Mouse (Mus musculus) heart, embryonic 14.5 days (tissue): ENCODE data around the gene Cpn2. TPM values are rescaled to one million over a fixed set of nuclear protein-coding genes. Genes with fewer than 3 reads are reported as not detected.

Source experiments
- ATAC-seq: fragments of 200-750 bp; cut with Nextera tagmentation; 2 replicates; pipeline ENCODE4 v1.8.0; 2017; ENCODE audit warnings: low read depth, moderate TSS enrichment; ENCODE audit not compliant: insufficient number of reproducible peaks, insufficient read depth, low FRiP score
- H3K27ac ChIP-seq, 2 experiments: fragments of 200-500 bp in 1 of 2; fragments of 300-500 bp in 1 of 2; sonication (generic) in 1 of 2; replicated peaks in 1 of 2; 2 replicates each; pipeline ENCODE4 v1.5.1; 2012 to 2014; ENCODE audit warnings: low read depth in 2 of 2, low read length in 2 of 2, control low read depth in 1 of 2, mild to moderate bottlenecking in 1 of 2, mixed read lengths in 1 of 2; ENCODE audit not compliant: control insufficient read depth in 1 of 2, insufficient read depth in 1 of 2
- H3K27me3 ChIP-seq: fragments of 300-500 bp; sonication (generic); 2 replicates; pipeline ENCODE4 v1.6.1; 2014; ENCODE audit warnings: mild to moderate bottlenecking, low read length, control low read depth; ENCODE audit not compliant: control insufficient read depth, insufficient read depth
- H3K36me3 ChIP-seq: fragments of 300-500 bp; sonication (generic); 2 replicates; pipeline ENCODE4 v1.6.1; 2014; ENCODE audit warnings: mild to moderate bottlenecking, control low read depth, low read length, mixed read lengths; ENCODE audit not compliant: control insufficient read depth, insufficient read depth
- H3K4me1 ChIP-seq, 2 experiments: fragments of 200-500 bp in 1 of 2; fragments of 300-500 bp in 1 of 2; sonication (generic) in 1 of 2; 2 replicates each; pipeline ENCODE4 v1.6.1; 2012 to 2014; ENCODE audit warnings: low read length in 2 of 2, control low read depth in 1 of 2, mixed read lengths in 1 of 2; ENCODE audit not compliant: control insufficient read depth in 2 of 2, insufficient read depth in 2 of 2
- H3K4me2 ChIP-seq: fragments of 300-500 bp; sonication (generic); 2 replicates; pipeline ENCODE4 v1.6.1; 2014; ENCODE audit warnings: mild to moderate bottlenecking, low read length
- H3K4me3 ChIP-seq, 2 experiments: fragments of 200-500 bp in 1 of 2; fragments of 300-500 bp in 1 of 2; sonication (generic) in 1 of 2; 2 replicates each; pipeline ENCODE4 v1.5.1; 2012 to 2014; ENCODE audit warnings: low read length in 2 of 2, mild to moderate bottlenecking in 2 of 2, control low read depth in 1 of 2, low read depth in 1 of 2, moderate library complexity in 1 of 2; ENCODE audit not compliant: control insufficient read depth in 1 of 2, insufficient read depth in 1 of 2
- H3K9ac ChIP-seq: fragments of 300-500 bp; sonication (generic); 2 replicates; pipeline ENCODE4 v1.6.1; 2014; ENCODE audit warnings: mild to moderate bottlenecking, low read length
- H3K9me3 ChIP-seq: fragments of 300-500 bp; sonication (generic); 2 replicates; pipeline ENCODE4 v1.6.1; 2016; ENCODE audit warnings: low read length, control low read depth; ENCODE audit not compliant: control insufficient read depth
- WGBS: fragments of 180-500 bp; shearing (Covaris S2); extraction: QIAGEN DNeasy Blood & Tissue Kit; methylation state at CpG from one replicate; pipeline ENCODE4 v1.1.7; 2014; 5-methylcytosine and 5-hydroxymethylcytosine counted together
- polyA plus RNA-seq: library from polyadenylated mRNA; unstranded; fragments of >200 nt; fragmentation: Nextera tagmentation; extraction: Ambion mirVana; gene quantifications from 2 replicates; pipeline ENCODE4 v1.2.1, GENCODE M21; 2014

Cpn2 gene
- polyA plus RNA-seq, 1 experiment from 2014 or later: not detected

- Histone ChIP-seq H3K4me3 (no peak overlapping the region), H3K4me2 (no peak overlapping the region), H3K27ac (no peak overlapping the region), H3K9ac (no peak overlapping the region), H3K4me1 (no peaks in the 10 kb centered on the region), H3K9me3 (no peaks in the 10 kb centered on the region), H3K36me3 (no peaks in the 10 kb centered on the region), H3K27me3 (0 out of 2 replicates have a peak, but pooled peaks cover 13% of the 10 kb centered on the region)
- ATAC-seq: no peak
- 76% methylated on average over 11 of the region's 11 CpGs for WGBS
Observed at GRCm38 (mm10) chr16:30296601-30297275, 29.4 kb upstream of the Cpn2 start.

- H3K4me3 ChIP-seq: no peak overlapping the region
- H3K9me3 ChIP-seq: no peaks in the 10 kb centered on the region
- H3K4me1 ChIP-seq: no peaks in the 10 kb centered on the region
- 0 out of 2 replicates have a peak, but pooled peaks cover 4% of the 10 kb centered on the region for H3K27me3 ChIP-seq
- no peak overlapping the region for H3K4me2 ChIP-seq
- ATAC-seq: no peak
- 87% methylated on average over 7 of the region's 7 CpGs for WGBS
- no peak overlapping the region for H3K9ac ChIP-seq
- H3K36me3 ChIP-seq: no peaks in the 10 kb centered on the region
- no peak overlapping the region for H3K27ac ChIP-seq
Observed at GRCm38 (mm10) chr16:30295106-30295505, 27.8 kb upstream of the Cpn2 start.

GRCm38 (mm10) chr16:30290436-30290835 is 23.1 kb upstream of the Cpn2 start:
- no peak for ATAC-seq

GRCm38 (mm10) chr16:30285701-30286100 is 18.4 kb upstream of the Cpn2 start:
- 74% methylated on average over 4 of the region's 4 CpGs for WGBS
- Histone ChIP-seq H3K36me3 (no peaks in the 10 kb centered on the region), H3K27ac (no peak overlapping the region), H3K27me3 (peaks cover 39% of the 10 kb centered on the region), H3K4me2 (no peak overlapping the region), H3K4me3 (no peak overlapping the region), H3K9ac (no peak overlapping the region), H3K9me3 (no peaks in the 10 kb centered on the region), H3K4me1 (peaks cover under 1 to 6% of the 10 kb centered on the region in 2 experiments; a peak in 2 of 4 replicates)
- no peak for ATAC-seq

More at GRCm38 (mm10) chr16:30290436-30290835, 23.1 kb upstream of the Cpn2 start:
- no peak overlapping the region for H3K4me2 ChIP-seq
- no peaks in the 10 kb centered on the region for H3K4me1 ChIP-seq
- H3K9ac ChIP-seq: no peak overlapping the region
- H3K27ac ChIP-seq: no peak overlapping the region
- 75% methylated on average over 6 of the region's 6 CpGs for WGBS
- H3K9me3 ChIP-seq: no peaks in the 10 kb centered on the region
- H3K4me3 ChIP-seq: no peak overlapping the region
- no peaks in the 10 kb centered on the region for H3K36me3 ChIP-seq
- no peaks in the 10 kb centered on the region; the same call in 1 of the 2 replicates for H3K27me3 ChIP-seq

DNA sequence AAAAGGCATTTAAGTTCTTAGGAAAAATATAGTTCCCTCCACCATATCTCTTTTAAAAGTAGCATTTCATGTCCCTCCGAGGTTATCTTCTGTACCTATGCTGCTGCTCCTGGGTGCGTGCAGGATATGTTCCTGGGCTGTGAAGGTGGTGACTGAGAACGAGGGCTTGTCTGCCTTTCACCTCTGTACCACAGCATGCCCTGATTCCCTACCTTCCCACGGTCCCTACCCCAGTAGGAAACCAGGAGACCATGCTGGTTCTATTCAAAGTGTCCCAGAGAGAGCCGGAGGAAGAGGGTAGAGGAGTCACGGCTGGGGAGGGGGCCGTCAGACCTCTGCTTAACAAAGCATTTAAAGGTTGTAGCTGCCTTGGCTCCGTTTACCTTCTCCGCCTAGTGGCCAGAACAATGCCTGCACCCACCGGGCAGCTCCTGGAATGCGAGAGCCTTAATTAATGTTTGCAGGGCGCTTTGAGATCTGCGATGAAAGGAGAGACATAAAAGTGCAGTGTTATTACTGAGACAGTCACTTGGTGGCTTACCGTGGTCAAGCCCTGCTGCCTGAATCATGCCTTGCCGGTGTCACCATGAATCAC is 16.5 kb upstream of the Cpn2 start:
- no peak for ATAC-seq

DNA sequence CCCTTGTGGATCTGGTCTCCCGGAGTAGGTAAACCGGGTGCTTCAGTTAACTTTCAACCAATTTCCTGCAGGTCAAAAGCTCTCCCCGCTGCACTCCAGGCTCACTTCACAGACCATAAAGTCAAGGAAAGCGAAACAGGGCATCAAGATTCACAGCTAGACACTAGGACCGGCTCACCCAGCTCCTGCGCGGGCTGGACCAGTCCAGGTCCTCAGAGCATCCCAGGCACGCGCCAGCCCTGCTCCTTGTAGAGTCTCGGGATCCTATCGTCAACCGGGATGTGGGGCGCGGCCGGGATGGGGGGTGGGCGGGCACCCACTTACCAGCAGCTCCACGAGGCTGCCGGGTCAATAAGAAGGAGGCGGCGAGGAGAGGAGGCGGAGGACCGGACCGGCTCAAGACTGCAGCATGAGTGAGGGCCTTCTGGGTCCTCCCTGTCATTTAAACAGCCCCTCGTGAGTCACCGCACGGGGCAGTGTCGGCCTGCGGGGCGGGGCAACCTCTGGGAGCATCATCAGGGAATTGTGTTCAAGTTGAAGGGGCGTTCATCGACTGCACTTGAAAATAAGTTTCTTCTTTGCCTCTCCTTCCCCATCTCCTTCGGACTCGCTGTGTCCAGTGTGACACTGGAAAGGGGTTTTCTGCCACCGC is 15.7 kb upstream of the Cpn2 start, which contains the start of gene Lrrc15:
Gene Lrrc15 (minus strand): TSS at position 413 of the 652 bp plus-strand sequence.
- H3K36me3 ChIP-seq: no peaks in the 10 kb centered on the region
- peaks cover 2 to 6% of the 10 kb centered on the region in 2 experiments; a peak in 2 of 4 replicates for H3K4me1 ChIP-seq
- H3K9ac ChIP-seq: no peak within 1 kb of the TSS; the same call in 1 of the 2 replicates
- 8% methylated on average over 34 of the region's 34 CpGs for WGBS
- no peaks in the 10 kb centered on the region for H3K9me3 ChIP-seq
- H3K4me2 ChIP-seq: peak within 1 kb of the TSS; percentile 63
- peaks cover 39% of the 10 kb centered on the region for H3K27me3 ChIP-seq
- H3K27ac ChIP-seq: no peak within 1 kb of the TSS
- ATAC-seq: no peak
- H3K4me3 ChIP-seq: peak within 1 kb of the TSS; percentile 14 to 25; a peak in 2 of 4 replicates

More for the DNA sequence above, 16.5 kb upstream of the Cpn2 start:
- H3K36me3 ChIP-seq: no peaks in the 10 kb centered on the region
- no peaks in the 10 kb centered on the region for H3K9me3 ChIP-seq
- WGBS: 3% methylated on average over 15 of the region's 15 CpGs
- H3K4me1 ChIP-seq: peaks cover 2 to 6% of the 10 kb centered on the region in 2 experiments; a peak in 2 of 4 replicates
- peaks cover 39% of the 10 kb centered on the region for H3K27me3 ChIP-seq
- H3K4me2 ChIP-seq: peak overlapping the region; percentile 63
- 0 out of 4 replicates have a peak overlapping the region, but pooled peaks of 1 of the 2 experiments have one; percentile 18 for H3K4me3 ChIP-seq
- H3K27ac ChIP-seq: no peak overlapping the region
- no peak overlapping the region for H3K9ac ChIP-seq

DNA sequence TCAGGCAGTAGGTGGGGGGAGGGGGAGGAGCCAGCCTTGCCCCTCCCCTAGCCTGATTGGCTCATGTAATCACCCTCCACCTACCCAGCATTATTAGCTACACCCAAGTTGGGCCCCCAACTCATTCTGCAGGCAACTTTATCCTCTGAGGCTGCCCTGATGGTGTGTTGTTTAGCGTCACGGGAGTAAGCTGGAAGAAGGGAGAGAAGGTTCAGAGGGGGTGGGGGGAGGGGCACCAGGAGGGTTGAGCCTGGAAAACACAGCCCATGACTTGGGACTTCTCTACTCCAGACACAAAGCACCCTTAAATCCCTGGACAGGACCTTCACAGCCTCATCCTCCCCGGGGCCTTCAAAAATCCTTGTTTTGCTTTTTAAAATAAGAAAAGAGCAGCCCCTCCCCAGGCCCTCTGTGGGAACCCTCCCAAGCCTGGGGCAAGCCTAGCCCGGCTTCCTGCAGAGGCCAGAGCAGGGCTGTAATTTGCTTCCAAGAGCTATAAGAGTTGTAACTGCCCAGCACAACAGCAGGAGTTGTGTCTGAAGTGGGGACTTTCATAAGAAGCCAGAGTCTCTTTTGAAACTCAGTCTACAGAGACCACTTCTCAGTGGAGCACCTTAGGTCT is 13.5 kb upstream of the Cpn2 start:
- Histone ChIP-seq H3K4me3 (no peak overlapping the region), H3K4me1 (peaks cover 2 to 6% of the 10 kb centered on the region in 2 experiments; a peak in 2 of 4 replicates), H3K27me3 (peaks cover 39% of the 10 kb centered on the region), H3K9ac (no peak overlapping the region), H3K27ac (no peak overlapping the region), H3K9me3 (no peaks in the 10 kb centered on the region), H3K36me3 (no peaks in the 10 kb centered on the region), H3K4me2 (no peak overlapping the region)
- WGBS: 11% methylated on average over 4 of the region's 4 CpGs
- ATAC-seq: no peak
